Mouse (Mus musculus): ENCODE data around the gene Snhg11.

DNA sequence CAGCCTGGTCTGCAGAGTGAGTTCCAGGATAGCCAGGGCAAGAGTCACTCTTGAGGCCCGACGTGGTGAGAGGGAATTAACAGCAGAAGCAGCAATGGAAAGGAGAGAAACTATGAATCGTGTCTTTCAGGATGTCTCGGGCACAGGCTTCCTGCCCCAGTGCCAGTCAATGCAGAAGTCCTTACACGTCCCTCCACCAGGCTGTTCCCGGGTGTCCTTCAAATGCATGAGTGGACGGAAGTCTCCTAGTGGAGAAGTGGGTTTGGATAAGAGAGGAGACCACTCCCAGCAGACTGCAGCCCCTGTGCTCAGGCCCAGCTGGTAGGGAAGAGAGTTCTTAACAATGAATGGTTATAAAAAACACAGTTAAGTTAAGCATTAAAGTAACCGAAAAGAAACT, 7.1 kb upstream of the Snhg11 start:
- TF ChIP-seq CTCF (IDR thresholded peaks at IDR 0.05) (no peak), POLR2A (IDR thresholded peaks at IDR 0.05; ENCODE audit: insufficient read depth, low read depth, low read length) (no peak), EP300 (IDR thresholded peaks at IDR 0.05; ENCODE audit: insufficient read depth, low read depth, low read length) (no peak)
